Mouse (Mus musculus) CD4-positive, CD25-positive, alpha-beta regulatory T cell, adult 4 months (primary cell): ENCODE measurements around the gene Fntb. TPM values are rescaled to one million over a fixed set of nuclear protein-coding genes. Genes with fewer than 3 reads are reported as not detected.

Experiments
- ATAC-seq: one replicate; pipeline ENCODE4 v1.8.0; 2017
- polyA plus RNA-seq, 2 experiments: library from polyadenylated mRNA; unstranded; fragments of 100-300 nt; shearing (Covaris generic); gene quantifications; one replicate each; pipeline ENCODE4 v1.2.1; 2017

Fntb gene
- polyA plus RNA-seq, 2 experiments from 2014 or later = 28.8 to 30.3 TPM

DNA sequence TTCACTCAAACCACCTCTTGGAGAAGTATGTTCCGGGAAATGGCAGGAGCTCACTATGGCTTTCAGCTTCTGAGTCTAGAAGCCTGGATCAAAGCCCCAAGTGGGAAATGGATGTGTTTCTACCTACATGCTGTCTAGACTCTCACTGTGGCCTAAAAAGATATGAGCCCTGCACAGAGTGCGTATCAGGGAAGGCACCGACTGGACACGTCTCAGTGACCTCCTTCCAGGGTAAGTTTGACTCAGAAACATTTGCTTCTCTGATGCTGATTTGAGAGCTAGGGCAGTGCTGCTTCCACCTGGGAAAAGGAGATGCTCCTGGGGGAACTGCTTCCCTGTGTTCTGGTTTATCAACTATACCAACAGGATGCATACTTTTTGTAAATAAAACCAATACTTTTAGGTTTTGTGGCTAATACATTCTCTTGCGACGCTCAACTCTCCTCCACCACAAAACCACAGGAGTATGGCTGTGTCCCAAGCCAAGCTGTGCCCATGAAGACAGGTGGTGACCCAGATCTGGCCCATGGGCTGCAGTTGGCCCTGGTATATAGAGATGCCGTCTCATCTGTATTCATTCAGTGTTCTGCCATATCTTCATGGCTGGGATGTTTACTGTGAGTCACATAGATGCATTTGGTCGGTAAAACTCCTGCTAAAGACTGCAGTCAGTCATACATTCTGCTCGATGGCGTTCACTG is 159.7 kb downstream of the Fntb start:
- ATAC-seq = no peak

DNA sequence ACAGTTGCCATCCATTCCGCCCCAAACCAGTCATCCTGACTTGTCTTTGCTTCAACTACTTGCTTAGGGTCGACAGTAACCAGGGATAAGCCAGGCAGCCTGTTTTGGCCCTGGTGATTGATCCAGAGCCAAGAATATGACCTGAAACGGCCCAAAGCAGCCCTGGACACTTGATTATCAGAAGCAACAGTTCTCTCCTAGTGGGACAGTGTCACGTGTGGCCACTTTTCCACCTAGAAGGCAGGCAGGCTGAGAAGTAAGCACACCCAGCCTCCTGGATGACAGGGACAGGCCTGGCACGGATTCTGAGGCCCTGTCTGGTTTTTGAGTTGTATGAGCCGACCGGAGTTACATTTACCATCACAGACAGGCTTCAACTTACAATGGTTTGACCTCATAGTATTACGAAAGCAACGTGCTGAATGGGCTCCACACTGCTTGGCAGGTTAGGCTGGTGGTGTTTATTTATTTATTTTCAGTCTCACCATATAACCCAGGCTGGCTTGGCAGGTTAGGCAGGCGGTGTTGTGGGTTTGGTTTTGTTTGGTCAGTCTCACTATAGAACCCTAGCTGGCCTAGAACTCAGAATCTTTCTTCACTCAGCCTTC is 161.1 kb downstream of the Fntb start:
- ATAC-seq = no peak

DNA sequence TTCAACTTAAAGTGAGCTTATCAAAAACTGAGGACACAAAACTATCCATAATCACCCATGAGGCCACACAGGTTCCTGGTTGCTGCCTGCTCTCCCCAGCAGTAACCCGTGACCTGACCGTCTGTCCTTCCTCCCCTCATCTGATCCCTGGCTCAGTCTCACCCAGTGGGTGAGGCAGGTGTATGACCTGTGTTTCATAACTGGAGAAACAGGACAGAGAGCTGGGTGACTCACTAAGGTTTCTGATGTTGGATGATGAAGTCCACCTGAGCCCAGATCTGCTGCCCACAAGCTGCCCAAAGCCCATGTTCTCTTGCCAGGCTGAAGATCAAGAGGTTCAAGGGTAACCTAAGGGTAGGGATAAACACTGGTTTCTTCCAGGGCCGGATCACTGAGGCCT is 161.6 kb downstream of the Fntb start:
- no peak for ATAC-seq

DNA sequence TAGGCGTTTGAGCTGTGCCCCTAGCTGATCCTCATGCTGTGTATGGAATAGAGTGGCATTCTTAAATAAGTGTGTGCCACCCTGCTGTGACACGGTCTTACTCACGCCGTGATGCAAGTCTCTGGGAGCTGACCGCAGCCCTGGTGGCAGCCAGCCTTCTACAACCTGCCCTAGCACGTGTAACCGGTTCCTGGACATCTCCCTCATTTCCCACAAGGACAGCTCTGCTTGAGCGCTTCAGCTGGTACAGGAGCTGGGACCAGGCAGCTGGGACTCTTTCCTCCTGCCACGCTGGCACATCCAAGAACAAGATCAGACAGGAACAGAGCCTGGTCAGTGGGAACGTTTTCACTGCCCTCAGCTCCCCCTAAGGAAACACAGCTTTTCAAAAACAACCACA is 162.2 kb downstream of the Fntb start:
- ATAC-seq = no peak

DNA sequence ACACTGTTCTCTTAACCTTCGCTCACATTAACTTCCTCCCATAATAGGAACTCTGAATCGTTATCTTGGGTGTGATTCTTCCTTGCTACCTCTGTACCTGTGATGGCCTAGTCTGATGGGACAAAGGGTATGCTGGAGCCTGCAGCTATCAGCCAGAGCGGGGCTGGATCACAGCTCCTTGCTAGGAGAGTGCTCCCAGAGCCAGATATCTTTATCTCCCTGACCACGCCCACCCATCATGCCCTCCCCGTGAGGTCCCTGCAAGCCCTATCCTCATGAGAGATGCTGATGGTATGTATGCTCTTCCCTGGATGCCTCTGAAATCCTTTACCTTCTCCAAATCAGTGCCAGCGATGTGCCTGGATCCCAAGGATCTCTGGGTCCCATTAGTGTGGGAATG is 164.8 kb downstream of the Fntb start:
- no peak for ATAC-seq

DNA sequence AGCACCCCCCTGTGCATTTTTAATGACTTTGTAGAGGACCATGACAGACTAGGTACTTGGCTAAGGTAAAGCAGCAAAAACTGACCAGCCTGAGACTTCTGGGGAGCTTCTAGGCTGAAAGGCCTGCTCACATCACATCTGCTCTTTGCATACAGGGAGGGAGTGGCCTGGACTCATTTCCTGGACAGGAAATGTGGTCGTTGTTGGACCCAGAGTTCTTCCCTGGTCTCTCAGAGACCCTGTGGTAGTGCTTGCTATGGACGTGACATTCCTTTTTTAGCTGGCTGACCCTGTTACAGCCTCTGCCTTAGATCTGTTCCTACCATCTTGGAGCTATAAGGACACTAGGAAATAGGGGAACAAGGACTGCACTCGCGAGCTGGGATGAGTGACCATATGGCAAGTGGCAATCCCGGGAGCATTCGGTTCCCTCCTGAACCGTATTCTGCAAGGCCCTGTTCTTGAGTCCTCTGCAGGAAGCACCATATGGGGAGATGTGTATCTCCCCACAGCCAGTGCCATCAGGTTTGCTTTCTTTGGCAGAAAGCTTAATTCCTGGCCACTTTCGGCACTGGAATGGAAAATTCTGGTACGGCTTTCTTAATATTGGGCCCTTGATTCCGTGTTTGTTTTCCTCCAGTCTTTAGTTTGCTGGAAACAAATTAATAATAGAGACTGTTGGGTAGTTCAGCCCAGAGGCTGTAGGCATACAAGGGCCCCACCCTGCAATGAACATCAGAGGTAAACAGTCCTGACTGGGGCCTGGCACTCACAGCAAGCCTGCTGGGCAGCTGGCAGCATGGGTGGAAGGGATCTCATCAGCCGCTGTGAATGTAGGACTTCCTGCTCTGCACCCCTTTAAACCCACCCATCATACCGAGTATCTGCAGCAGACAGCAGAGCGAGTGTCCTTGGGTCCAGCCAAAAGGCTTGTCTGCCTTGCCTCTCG is 166.6 kb downstream of the Fntb start:
- ATAC-seq = no peak

DNA sequence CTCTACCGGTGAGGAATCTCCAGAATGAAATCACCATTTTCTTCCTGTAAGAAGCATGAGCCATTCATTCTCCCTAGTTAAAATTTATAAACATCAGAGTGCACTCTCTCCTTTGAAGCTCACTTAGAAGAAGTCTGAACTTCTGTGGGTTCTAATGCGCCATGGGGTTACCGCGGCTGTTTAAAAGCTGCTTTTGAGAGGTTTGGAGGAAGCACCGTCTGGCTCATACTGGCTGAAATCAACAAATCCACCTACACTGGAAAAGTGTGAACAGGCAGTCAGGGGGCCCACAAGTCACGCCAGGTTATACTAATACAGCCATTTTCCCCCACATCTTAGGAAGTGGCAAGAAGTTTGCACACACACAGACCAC is 167.3 kb downstream of the Fntb start:
- ATAC-seq = no peak

DNA sequence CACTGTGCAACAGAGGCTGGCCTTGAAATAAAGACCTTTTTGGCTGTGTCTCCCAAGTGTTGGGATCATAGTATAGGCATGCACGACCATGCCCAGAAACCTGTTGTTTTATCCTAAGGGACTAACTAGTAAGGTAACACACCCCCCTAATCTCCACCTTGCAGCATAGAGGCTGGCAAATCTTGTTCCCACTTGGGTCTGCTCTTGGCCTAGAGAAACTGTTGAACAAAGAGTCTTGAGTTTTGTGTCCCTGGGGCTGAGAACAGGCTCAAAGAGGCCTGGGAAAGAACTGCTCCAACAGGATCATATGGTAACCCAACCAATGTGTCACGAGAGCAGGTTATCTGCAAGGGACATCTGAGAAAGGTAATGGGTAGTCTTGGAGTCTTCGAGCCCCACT is 169.0 kb downstream of the Fntb start:
- ATAC-seq = no peak

DNA sequence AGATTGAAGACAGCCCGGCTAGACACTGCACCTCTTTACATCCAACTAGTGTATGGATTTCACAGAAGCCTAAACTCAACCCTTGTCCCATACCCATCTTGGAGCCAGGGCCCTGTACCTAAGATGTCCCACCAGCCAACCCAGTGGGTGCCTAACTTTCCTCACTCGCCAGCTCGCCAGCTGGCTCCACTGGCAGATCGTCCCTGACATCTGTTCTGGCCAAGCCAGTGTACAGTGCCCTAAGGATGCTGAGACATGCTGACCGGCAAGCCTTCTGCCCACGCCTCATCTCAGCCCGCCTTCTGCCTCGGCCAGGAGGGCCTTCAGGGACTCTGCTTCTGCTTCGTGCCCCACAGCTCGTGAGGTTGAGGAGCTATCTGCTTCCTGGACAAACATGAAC is 170.8 kb downstream of the Fntb start:
- ATAC-seq = no peak

DNA sequence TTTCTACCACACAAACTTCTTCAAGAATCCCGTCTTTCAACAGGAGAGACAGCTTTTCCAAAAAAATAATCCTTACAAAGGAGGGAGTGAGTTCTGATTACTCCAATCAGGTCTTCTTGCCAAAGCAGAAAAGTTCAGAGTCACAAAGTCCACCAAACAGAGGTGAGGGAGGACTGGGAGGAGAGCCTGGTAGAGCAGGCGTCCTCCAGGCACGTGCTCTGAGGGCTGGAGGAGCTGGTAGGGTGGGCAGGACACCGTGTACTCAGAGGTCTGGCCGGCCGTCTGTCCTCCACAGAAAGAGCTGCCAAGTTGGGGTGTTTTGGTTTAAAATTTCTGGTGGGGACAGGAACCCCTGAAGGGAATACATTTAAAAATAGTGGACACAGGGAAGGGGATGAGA is 172.6 kb downstream of the Fntb start:
- no peak for ATAC-seq

DNA sequence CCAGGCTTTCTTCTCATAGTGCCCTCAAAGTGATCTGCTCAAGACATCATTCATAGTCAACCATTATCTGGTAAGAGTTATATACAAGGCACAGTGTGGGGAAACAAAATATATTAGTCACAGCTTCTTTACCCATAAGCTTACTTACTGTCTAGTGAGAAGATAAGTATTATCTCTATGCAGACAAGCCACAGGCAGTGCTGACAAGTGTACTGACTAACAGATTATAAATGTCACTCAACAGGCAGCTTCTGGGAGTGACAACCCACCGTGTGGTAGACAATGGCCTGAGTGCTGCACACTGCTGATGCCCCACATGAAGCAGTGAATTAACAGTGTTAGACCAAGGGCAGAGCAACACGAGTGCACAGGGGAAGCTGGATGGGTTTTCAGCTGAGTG is 176.1 kb downstream of the Fntb start:
- ATAC-seq = no peak

DNA sequence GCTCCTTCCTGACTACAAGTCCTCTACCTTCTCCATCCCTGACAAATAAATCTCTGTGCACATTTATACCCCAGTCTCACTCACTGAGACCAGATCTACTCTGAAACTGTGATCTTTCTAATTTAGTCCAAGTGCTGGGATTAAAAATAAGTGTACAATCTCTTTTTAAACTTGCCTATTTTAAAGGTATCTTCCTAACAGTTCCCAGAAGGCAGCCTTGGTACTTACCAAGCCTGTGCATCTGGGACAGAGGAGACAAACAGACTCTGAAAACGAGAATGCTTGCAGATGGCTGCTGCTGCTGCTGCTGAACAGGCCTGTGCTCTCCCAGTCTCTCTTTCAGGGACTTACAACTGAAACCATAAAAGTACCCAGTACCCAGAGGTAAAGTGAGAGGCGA is 177.1 kb downstream of the Fntb start:
- ATAC-seq = no peak

DNA sequence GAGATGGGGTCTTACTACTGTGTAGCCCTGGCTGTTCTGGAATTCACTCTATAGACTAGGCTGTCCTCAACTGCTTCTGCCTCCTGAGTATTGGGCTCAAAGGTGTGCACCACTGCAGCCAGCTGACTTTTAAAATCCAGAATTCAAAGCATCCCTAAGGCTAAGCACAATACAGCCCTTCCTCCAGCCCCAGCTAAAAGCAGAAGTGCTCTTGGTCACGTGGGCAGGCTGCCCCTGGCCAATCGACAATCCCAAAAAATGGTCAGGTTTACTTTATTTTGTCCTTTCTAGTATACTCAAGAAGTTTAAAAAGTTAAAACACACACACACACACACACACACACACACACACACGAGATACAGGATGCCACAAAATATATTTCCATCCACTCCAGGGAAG is 177.7 kb downstream of the Fntb start:
- ATAC-seq = no peak

DNA sequence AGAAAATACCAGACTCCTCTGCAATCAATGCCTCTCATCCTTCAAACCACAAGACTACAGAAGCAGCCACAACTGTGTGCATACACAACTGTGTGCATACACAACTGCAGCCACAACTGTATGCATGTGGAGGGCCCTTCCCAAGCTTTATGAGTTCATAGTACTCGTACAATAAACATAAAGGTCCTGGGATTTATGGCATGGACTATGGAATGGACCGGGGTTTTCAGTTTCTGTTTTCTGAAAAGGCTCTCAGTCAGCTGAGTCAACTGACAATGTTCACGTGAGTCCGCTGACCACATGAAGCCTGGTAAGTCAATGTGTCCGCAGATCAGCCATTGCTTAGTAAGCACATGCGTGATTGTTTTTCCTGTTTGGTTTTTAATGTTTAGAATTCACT is 178.1 kb downstream of the Fntb start:
- no peak for ATAC-seq

DNA sequence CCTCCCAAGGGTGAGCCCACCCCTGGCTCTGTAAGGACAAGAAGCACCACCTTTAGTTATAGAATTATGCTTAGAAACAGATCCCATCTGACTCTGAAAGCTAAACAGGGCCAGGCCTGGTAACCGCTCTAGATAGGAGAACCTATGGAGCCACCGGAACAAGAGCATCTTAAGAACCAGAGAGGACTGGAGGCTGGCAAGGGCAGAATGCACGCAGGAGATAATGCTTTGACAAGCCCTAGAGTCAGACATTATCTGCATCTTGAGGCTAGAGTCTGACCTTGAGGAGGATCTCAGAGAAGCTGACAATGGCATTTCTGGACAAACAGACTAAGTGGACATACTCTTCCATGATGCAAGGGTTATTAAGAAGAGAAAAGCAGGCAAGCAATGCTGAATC is 182.1 kb downstream of the Fntb start:
- no peak for ATAC-seq

DNA sequence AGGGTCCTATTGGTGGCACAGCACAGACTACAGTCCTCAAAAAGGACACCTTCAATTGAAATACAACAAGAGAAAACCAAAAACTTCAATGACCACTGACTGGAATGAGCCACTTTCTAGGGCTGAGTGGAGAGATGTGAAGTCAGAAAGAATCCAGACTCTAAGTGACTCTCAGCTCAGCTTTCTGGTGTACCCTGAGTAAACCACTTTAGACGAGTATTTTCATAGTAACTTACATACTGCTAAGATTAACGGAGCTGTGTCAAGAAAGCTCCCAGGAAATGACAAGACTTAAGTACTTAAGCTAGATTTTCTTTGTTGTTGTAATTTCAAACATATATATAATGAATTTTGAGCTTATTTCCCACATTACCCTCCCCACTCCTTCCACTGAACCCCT is 182.8 kb downstream of the Fntb start:
- ATAC-seq = no peak

DNA sequence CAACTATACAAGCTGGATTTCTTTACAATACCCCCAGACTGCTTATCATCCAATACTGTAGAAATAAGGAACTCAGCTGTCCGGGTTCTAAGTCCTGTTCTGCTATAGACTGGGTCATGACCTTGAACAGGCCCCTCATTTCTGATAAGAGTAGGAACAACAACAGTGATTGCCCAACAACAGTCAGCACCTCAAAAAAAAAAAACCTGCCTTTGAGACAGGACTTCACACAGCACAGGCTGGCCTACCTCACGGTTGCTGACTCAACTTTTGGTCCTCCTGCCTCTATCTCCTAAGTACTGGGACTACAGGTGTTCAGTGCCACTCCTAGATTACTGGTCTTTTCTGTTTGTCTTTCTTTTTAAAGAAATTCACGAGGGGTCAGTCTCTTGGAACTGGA is 183.4 kb downstream of the Fntb start:
- no peak for ATAC-seq

DNA sequence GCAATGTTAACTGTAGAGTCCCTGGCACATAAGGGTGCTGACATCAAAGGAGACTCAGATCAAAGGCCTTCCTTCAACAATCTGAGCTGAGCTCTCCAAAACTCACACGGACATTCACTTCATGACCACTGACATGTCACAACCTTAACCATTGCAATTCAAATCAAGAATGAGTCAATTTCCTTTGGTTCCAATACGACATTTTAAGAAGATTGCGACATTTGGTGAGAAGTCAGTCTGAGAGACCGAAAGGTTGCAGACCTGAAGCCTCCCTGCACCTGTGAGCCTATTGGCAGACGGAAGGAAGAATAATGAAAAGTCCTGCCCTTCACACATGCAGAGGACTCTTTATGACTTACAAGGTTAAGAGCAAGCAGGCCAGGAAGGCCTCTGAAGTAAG is 184.9 kb downstream of the Fntb start:
- ATAC-seq = peak; percentile 39

DNA sequence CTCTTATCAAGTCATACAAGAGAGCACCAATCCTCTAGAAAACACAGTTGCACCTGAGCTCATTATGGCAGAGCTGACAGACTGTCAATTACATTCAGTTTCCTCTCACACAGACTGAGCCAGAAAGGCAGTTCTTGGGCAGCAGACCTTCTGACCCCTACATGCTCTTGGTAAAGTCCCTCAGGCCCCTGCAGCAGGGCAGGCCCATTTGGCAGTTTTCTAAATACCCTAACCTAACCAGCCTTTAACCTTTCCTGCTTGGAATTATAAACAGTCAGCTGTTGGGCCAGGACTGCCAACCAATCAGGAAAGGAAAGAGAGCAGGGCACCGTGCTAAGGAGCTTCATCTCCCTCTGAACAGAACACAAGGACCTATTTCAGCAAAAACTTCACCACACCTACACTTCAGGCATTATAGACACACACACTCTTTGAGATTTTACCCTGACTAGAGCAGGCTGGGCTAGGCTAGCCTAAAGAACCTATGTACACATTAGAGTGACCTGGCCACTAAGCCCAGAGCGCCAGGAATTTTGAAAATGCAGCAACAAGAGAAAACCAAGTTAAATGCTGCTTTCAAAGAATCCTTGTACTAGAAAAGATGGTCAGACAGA is 188.5 kb downstream of the Fntb start:
- ATAC-seq = peak; percentile 28

DNA sequence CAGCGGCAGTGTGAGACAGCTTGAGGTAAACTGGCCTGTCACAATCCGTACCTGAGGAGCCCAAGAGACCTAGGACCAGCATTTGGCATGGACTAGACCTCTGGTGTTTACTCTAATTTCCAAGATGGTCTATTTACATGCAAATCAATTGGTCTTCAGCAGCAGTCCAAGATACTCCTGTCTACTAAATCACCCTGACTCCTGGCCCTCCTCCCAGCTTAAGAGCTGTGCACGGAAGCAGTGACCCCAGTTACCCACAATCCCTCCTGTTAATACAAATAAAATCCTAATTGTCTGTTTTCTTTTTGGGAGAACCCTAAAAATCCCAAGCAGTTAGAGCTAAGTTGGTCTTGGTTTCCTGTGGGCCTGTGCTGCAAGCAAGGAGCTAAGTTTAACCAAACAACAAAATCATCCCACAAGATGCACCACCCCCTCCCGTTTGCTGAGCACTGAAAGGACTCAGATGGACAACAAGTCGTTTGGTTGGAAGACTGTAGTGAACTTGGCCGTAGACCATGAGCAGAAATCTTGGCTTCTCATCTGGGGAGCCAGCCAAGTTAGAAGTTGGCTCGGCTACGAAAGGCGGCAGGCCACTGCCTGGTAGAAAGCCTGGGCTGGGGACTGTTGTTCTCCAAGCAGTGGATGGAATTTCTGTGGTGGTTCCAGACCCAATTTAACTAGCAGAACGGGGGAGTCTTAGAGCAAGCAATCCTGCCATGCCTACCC is 189.5 kb downstream of the Fntb start:
- ATAC-seq = no peak

DNA sequence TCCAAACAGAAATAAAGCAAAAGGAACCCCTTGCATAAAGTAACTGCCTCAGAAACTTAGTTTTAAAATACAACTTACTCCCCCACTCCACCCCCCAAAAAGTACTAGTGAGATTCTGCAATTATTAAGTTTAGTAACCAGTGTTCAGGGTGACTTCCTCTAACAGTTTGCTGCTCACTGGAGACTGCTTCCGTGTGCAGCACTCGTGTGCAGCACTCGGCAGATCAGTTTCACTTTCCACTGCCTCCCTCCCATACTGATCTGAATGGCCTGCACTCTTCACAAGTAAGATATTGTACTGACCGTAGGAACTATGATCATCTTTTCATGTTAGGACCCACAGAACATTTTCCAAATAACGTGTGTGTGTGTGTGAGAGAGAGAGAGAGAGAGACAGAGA is 192.3 kb downstream of the Fntb start:
- peak; percentile 57 for ATAC-seq

DNA sequence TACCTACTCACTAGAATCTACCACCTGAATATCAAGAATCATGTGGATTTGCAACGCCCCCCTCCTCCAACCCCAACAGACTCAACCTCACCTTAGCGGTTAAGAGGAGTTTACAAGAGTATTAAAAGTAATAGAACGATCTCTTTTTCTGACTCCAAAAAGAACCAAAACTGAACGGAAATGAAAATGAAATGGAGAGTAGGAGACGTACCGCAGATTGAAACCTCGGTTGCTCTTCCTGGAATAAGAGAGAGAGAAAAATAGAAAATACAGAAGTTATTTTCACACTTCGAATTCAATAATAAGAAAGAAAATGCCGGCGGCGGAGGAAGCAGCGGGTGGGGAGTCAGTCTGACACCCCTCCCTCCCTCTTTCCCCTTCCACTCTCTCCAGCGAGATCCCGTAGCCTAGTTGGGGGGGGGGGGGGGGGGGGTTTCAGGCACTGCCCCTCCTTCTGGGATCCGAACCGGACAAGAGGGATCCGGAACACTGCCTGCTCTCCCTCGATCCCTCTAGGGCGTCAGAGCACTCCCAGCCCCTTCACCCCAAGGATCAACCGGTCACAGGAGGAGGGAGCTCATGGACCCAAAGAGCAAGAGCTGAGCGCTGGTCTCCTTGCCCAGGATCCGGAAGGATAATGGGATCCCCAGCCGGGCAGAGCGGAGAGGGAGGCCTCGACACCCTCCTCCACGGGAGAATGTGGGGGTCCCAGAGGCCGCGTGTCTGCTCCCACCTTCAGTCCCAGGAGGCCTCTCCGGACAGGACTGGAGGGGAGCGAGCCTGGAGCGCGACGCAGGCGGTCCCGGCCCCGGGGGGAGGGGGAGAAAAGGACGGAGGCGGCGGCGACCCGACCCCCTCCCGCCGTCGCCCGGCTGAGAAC is 195.9 kb downstream of the Fntb start:
- ATAC-seq = no peak
